Mouse (Mus musculus): ENCODE results near the gene Anks1b.

DNA sequence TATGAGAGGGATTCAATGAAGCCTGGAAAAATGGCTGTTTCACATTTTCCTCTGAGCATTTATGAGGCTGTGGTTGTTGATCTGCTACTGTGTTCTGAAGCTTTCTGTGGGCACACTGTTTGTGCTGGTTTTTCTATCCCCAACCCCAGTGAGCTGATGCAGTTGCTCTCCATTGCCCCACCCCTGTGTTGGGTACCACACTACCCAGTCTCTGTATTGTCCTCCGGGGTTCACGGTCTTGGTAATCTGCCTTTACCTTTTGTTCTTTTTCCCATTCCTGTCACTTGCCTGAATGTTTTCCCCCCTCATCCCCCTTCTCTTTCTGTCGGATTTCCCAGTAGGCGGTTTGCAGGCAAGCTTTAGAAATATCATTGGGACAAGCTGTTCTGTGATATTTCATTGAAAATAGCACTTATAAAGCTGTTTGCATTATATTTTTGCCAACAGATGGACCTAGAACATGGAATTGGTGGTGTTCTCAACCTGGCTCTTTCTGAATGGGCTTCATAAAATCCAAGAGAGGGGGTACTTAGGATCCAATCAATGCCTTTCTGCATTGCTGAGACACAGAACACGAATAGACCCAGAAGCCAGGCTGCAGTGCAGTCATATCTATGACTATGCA is 434.7 kb downstream of the Anks1b start:
- TF ChIP-seq CTCF (IDR thresholded peaks at IDR 0.05; ENCODE audit: low read depth, low read length) (no peak), POLR2AphosphoS5 (IDR thresholded peaks at IDR 0.05; ENCODE audit: insufficient replicate concordance, low read depth, low read length) (no peak), GATA1 (IDR thresholded peaks at IDR 0.05; ENCODE audit: borderline replicate concordance, low read length) (no peak)

All from G1E (cell line).